Mouse (Mus musculus) spleen, adult 2 months (tissue): ENCODE results near the gene Rbm47. TPM values are rescaled to one million over a fixed set of nuclear protein-coding genes. Genes with fewer than 3 reads are reported as not detected.

Experiments
- DNase-seq, 2 experiments: peaks; one replicate each; pipeline versions ENCODE4 v3.0.0 to v3.0.0-alpha.2; 2012 to 2021; ENCODE audit warnings: low spot score in 2 of 2, low read depth in 1 of 2
- H3K27ac ChIP-seq: fragments of 200-500 bp; 2 replicates; pipeline ENCODE4 v1.5.1; 2012; ENCODE audit warnings: low read length, inconsistent platforms; ENCODE audit not compliant: insufficient read depth
- H3K27me3 ChIP-seq: fragments of 200-500 bp; 2 replicates; pipeline ENCODE4 v1.6.1; 2012; ENCODE audit warnings: mild to moderate bottlenecking, moderate library complexity, low read length, inconsistent platforms; ENCODE audit not compliant: control insufficient read depth, insufficient read depth
- H3K36me3 ChIP-seq: fragments of 200-500 bp; 2 replicates; pipeline ENCODE4 v1.6.1; 2012; ENCODE audit warnings: mild to moderate bottlenecking, low read length, inconsistent platforms; ENCODE audit not compliant: control insufficient read depth, insufficient read depth
- H3K4me1 ChIP-seq: fragments of 200-500 bp; 2 replicates; pipeline ENCODE4 v1.6.1; 2011; ENCODE audit warnings: inconsistent platforms; ENCODE audit not compliant: control insufficient read depth, insufficient read depth, insufficient read length
- H3K4me3 ChIP-seq: fragments of 200-500 bp; 2 replicates; pipeline ENCODE4 v1.5.1; 2011; ENCODE audit warnings: mild to moderate bottlenecking, inconsistent platforms; ENCODE audit not compliant: insufficient read depth, insufficient read length; ENCODE audit errors: extremely low read depth
- CTCF ChIP-seq: fragments of 200-500 bp; IDR thresholded peaks from 2 replicates; pipeline ENCODE4 v1.5.1; 2011; ENCODE audit warnings: mild to moderate bottlenecking, inconsistent platforms; ENCODE audit not compliant: insufficient read depth, insufficient read length, insufficient replicate concordance; ENCODE audit errors: extremely low read depth
- POLR2A ChIP-seq: fragments of 200-500 bp; IDR thresholded peaks from 2 replicates; pipeline ENCODE4 v1.6.1; 2011; ENCODE audit warnings: low read depth, low read length, inconsistent platforms
- WGBS: fragments of 180-500 bp; shearing (Covaris S2); methylation state at CpG from one replicate; pipeline ENCODE4 v1.1.7; 2018; 5-methylcytosine and 5-hydroxymethylcytosine counted together
- polyA plus RNA-seq: library from polyadenylated mRNA; depleted of rRNA; stranded (reverse); fragments of >200 nt; gene quantifications from 2 replicates; pipeline ENCODE4 v1.2.3, GENCODE M21; 2012

Rbm47 gene
- polyA plus RNA-seq, 1 experiment: 10.5 TPM

DNA sequence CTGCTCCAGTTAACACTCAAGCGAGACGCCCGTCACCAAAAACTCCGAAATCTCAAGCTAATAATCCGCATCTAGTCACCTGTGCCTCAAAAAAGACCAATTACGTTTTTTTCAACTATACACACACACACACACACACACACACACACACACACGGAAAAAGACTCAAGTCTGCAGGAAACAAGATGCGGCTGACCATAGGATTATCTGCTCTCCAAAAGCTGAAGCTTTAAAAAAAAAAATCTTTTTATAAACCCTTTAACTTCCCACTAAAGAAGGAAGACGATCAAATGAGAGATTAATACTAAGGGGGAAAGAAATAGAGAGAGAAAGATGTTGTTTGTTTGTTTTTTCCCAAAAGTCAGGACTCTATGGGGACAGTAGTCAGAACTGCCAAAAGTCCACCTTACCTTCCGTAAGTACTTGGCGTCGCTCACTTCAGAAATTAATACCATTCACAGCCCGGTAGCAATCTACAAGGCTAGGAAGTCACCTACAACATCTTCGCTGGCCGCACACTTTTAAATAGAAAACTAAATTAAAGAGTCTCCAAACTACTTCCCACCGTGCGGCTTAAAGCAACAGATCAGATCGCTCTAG is 22.7 kb downstream of the Rbm47 start:
- Histone ChIP-seq H3K4me3 (peak overlapping the region; percentile 77), H3K4me1 (peaks cover 13% of the 10 kb centered on the region), H3K36me3 (no peaks in the 10 kb centered on the region), H3K27me3 (peaks cover 7% of the 10 kb centered on the region), H3K27ac (no peak overlapping the region; the same call in 1 of the 2 replicates)
- DNase-seq: no peak
- 2% methylated on average over 18 of the region's 18 CpGs for WGBS
- TF ChIP-seq POLR2A: no peak
- TF ChIP-seq CTCF: no peak

DNA sequence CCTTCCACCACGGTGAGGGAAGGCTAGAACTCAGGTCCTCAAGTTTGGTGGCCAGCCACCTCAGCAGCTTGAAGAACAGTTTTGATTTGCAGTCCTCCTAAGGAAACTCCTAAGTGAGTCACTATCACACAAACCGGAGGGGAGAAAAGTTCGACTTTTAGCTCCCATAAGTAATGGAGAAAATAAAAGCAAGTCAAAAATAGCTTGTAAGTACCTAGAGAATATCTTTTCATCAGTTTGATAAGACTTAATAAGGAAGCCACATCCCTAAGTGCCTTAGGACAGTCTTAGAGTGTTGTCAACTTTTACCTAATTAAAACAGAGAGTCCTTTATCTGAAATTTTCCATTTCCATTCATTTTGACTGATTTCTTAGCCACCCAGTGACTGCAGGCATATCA is 23.3 kb downstream of the Rbm47 start:
- no peak for TF ChIP-seq POLR2A
- no peak for TF ChIP-seq CTCF

DNA sequence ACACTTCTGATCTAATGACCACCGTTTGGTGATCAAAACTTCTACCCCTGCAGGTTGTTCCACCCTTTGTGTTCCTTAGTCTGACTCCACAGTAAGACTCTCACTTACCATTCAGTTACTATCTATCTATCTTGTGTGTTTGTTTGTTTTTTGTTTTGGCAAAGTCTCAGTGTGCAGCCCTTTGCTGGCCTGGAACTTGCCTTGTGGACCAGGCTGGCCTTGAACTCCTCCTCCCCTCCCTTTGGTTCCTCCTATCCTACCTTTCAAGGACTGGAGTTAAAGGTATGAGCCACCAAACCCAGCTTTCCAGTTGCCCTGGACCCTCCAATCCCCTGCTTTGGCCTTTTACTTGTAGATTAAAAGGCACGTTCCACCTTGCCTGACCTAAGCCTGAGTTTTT is 23.8 kb downstream of the Rbm47 start:
- H3K4me1 ChIP-seq: peaks cover 13% of the 10 kb centered on the region
- TF ChIP-seq POLR2A: no peak
- TF ChIP-seq CTCF: no peak
- H3K4me3 ChIP-seq: no peak overlapping the region
- H3K27ac ChIP-seq: no peak overlapping the region
- H3K27me3 ChIP-seq: peaks cover 7% of the 10 kb centered on the region
- no peak for DNase-seq
- H3K36me3 ChIP-seq: no peaks in the 10 kb centered on the region
- WGBS: 75% methylated on average over 2 of the region's 2 CpGs

More for the DNA sequence above, 23.3 kb downstream of the Rbm47 start:
- Histone ChIP-seq H3K4me3 (no peak overlapping the region), H3K27ac (no peak overlapping the region), H3K27me3 (peaks cover 7% of the 10 kb centered on the region), H3K36me3 (no peaks in the 10 kb centered on the region), H3K4me1 (peaks cover 13% of the 10 kb centered on the region)
- no peak for DNase-seq
- 43% methylated on average over 3 of the region's 3 CpGs for WGBS

DNA sequence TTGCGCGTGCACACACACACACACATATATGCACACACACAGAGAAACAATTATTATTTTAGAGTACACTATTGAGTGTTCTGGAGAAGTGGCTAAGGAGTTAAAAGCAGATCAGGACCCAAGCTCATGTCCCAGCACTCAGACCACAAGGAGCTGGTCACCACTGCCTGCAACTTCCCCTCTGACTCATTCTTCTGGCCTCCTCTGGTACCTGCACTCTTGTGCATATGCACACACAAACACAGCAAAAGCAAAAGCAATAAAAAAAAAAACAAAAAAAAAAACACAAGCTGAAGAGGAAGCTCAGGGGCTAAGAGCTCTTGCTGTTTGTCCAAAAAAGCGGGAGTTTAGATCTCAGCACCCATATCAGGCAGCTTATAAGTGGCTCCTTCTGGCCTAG is 25.6 kb downstream of the Rbm47 start:
- H3K27ac ChIP-seq: no peak overlapping the region
- TF ChIP-seq CTCF: no peak
- TF ChIP-seq POLR2A: no peak
- H3K4me3 ChIP-seq: no peak overlapping the region

DNA sequence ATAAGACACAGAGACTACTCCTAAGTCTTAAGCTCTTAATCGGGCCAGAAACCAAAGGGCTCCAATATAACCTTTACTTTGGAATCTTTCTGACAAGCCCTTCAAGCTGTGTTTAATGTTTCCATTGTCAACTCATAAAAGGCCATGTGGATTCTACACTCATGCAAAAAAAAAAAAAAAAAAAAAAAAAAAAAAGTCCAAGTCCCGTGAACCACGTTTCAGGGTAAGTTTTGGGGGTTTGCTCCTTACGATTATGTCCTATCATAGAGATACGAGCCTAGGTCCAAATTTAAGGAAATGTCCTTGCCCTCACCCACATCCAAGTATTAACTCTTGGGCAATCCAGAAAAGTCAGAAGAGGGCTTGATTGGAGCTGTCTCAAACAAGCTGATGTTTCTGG is 27.3 kb downstream of the Rbm47 start:
- H3K36me3 ChIP-seq: no peaks in the 10 kb centered on the region
- H3K27ac ChIP-seq: no peak overlapping the region
- H3K4me1 ChIP-seq: no peaks in the 10 kb centered on the region
- WGBS: 85% methylated on average over 5 of the region's 5 CpGs
- TF ChIP-seq CTCF (no peak), POLR2A (no peak)
- DNase-seq: no peak
- peaks cover under 1% of the 10 kb centered on the region for H3K27me3 ChIP-seq
- no peak overlapping the region for H3K4me3 ChIP-seq

More for the DNA sequence above, 25.6 kb downstream of the Rbm47 start:
- peaks cover 7% of the 10 kb centered on the region for H3K27me3 ChIP-seq
- 95% methylated on average over 3 of the region's 3 CpGs for WGBS
- DNase-seq: no peak
- H3K36me3 ChIP-seq: no peaks in the 10 kb centered on the region
- H3K4me1 ChIP-seq: peaks cover 7% of the 10 kb centered on the region

DNA sequence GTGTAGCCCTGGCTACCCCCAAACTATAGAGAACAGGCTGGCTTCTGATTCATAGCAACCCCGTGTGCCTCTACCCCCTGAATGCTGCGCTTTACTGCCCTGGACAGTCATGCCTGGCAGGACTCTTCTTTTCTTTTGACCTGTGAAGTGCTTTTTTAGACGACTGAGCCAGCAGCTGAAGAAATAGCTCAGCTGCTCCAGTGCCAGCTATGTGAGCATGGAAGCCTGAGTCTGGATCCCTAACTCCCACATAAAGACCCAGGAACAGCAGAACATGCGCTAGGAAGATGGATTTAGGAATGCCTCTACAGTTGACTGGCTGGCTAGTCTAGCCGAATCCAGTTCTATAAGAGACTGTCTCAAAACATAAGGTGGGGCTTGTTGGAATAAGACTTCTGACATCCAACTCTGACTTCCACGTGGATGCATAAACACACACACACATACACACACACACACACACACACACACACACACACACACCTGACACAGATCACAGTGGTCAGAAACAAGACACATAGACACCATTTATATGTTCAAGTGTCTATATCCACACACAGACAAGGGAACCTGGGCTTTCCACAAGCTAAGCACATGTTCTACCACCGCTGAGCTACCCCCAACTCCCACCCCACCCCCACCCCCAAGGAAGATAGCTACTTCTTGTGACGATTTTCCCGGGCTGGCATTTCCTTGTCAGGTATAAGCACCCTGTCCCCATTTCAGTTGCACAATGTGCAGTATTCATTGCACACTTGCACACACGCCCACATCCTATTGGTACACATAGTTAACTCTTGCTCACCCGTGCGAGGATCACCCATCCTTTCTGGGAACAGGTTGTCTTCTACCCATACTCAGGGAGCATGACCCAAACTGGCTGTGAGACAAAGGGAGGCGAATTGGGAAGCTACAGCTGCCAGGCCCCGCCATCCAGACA is 29.6 kb downstream of the Rbm47 start:
- TF ChIP-seq CTCF: no peak
- TF ChIP-seq POLR2A: no peak
- no peak for DNase-seq
- Histone ChIP-seq H3K36me3 (no peaks in the 10 kb centered on the region), H3K4me1 (no peaks in the 10 kb centered on the region), H3K27me3 (no peaks in the 10 kb centered on the region), H3K4me3 (no peak overlapping the region), H3K27ac (no peak overlapping the region)
- WGBS: 85% methylated on average over 14 of the region's 14 CpGs
